Comparison of ENCODE assay signal across 11 mouse cellular contexts in genomic region chr15:11533002-11533610, GRCm38 (mm10).
DNase-seq lines count a peak whose midpoint lies in the region; ATAC-seq and TF ChIP-seq lines count a peak whose summit lies in the region.
"Had no signal": no experiment of that assay in that cellular context is flagged by ENCODE, and none has a peak within 500 bp of the region (broad histone marks: within the 10 kb centered on the region; RNA-seq: fewer than 3 reads in every experiment).

No protein-coding gene starts in this region.

- no peak for DNase-seq in limb, embryonic 10.5 days (ENCODE audit: low spot score)
- peak; percentile 82 for DNase-seq in kidney, adult 2 months
- DNase-seq in lung, postnatal 25 days (ENCODE audit: low spot score) = peak; percentile 34
- DNase-seq in thymus, postnatal 36 days = peak; percentile 68 to 81
- no peak for DNase-seq in layer of hippocampus, adult 18-20 months (ENCODE audit: low spot score in 2 of 2)
- no peak for DNase-seq in testis, postnatal 14 days (ENCODE audit: low spot score)
- DNase-seq: midbrain, embryonic 14.5 days had no signal

- peaks cover 28% of the 10 kb centered on the region for H3K27me3 ChIP-seq in limb, embryonic 12.5 days
- H3K27me3 ChIP-seq in limb, embryonic 10.5 days (ENCODE audit: low read depth, poor library complexity, severe bottlenecking) = no peaks in the 10 kb centered on the region
- no peaks in the 10 kb centered on the region for H3K27me3 ChIP-seq in kidney, adult 2 months (replicated peaks; ENCODE audit: control insufficient read depth, insufficient read depth, low read length)
- H3K27me3 ChIP-seq: embryonic facial prominence, embryonic 15.5 days had no signal

- no peak for ATAC-seq in limb, embryonic 12.5 days (ENCODE audit: insufficient number of reproducible peaks, insufficient read depth, low FRiP score, low TSS enrichment, low read depth)
- ATAC-seq in megakaryocyte-erythroid progenitor cell, adult 5-6 weeks (replicated peaks; ENCODE audit: low FRiP score, low TSS enrichment, poor library complexity, severe bottlenecking) = no peak

- H3K4me1 ChIP-seq in limb, embryonic 12.5 days (replicated peaks) = peaks cover 22% of the 10 kb centered on the region
- peaks cover 57% of the 10 kb centered on the region for H3K4me1 ChIP-seq in limb, embryonic 10.5 days
- H3K4me1 ChIP-seq in kidney, adult 2 months (ENCODE audit: control insufficient read depth, insufficient read depth, low read length) = no peaks in the 10 kb centered on the region
- H3K4me1 ChIP-seq: embryonic facial prominence, embryonic 15.5 days had no signal

- no peak overlapping the region for H3K4me3 ChIP-seq in limb, embryonic 12.5 days (replicated peaks)
- no peak overlapping the region for H3K4me3 ChIP-seq in limb, embryonic 10.5 days
- no peak overlapping the region for H3K4me3 ChIP-seq in kidney, adult 2 months (ENCODE audit: insufficient read depth, low read depth, low read length)
- H3K4me3 ChIP-seq: embryonic facial prominence, embryonic 15.5 days; heart, adult 2 months had no signal

- TF ChIP-seq POLR2A in kidney, adult 2 months (IDR thresholded peaks at IDR 0.05; ENCODE audit: low read depth, low read length) = no peak

- no peak overlapping the region for H3K27ac ChIP-seq in limb, embryonic 12.5 days
- no peak overlapping the region for H3K27ac ChIP-seq in limb, embryonic 10.5 days
- no peak overlapping the region; the same call in 1 of the 2 replicates for H3K27ac ChIP-seq in kidney, adult 2 months (ENCODE audit: insufficient read depth, low read depth, low read length)
- H3K27ac ChIP-seq: embryonic facial prominence, embryonic 15.5 days; heart, adult 2 months had no signal

- H3K9me3 ChIP-seq in limb, embryonic 12.5 days = no peaks in the 10 kb centered on the region
- no peaks in the 10 kb centered on the region for H3K9me3 ChIP-seq in limb, embryonic 10.5 days (replicated peaks)
- H3K9me3 ChIP-seq: embryonic facial prominence, embryonic 15.5 days had no signal

- TF ChIP-seq CTCF in kidney, adult 2 months (conservative IDR thresholded peaks at IDR 0.05; ENCODE audit: insufficient read depth, insufficient read length, low read depth, low read length) = no peak

- no peaks in the 10 kb centered on the region for H3K36me3 ChIP-seq in limb, embryonic 12.5 days
- no peaks in the 10 kb centered on the region for H3K36me3 ChIP-seq in limb, embryonic 10.5 days
- H3K36me3 ChIP-seq in kidney, adult 2 months (ENCODE audit: control insufficient read depth, insufficient read depth, low read length) = no peaks in the 10 kb centered on the region
- H3K36me3 ChIP-seq: embryonic facial prominence, embryonic 15.5 days had no signal

- H3K9ac ChIP-seq in limb, embryonic 12.5 days (replicated peaks) = no peak overlapping the region
- H3K9ac ChIP-seq: embryonic facial prominence, embryonic 15.5 days had no signal

- peak overlapping the region; percentile 18; the same call in 1 of the 2 replicates for H3K4me2 ChIP-seq in limb, embryonic 12.5 days
- H3K4me2 ChIP-seq: embryonic facial prominence, embryonic 15.5 days had no signal

- 39% methylated on average over 10 of the region's 10 CpGs for WGBS in limb, embryonic 12.5 days
- 49% methylated on average over 10 of the region's 10 CpGs for WGBS in limb, embryonic 10.5 days
- WGBS in kidney, adult 2 months = 47% methylated on average over 10 of the region's 10 CpGs

Comparison
In these comparisons a context has a peak if more than half of its experiments do, and no peak if none do; other contexts are left out.
1. DNase-seq: peak in kidney, adult 2 months (single experiment), lung, postnatal 25 days (single experiment) and thymus, postnatal 36 days (2 of 2); none in limb, embryonic 10.5 days (single experiment), layer of hippocampus, adult 18-20 months (0 of 2) and testis, postnatal 14 days (single experiment).